Mouse (Mus musculus) lung, embryonic 15.5 days (tissue): ENCODE measurements around the gene Rpl28. TPM values are rescaled to one million over a fixed set of nuclear protein-coding genes. Genes with fewer than 3 reads are reported as not detected.
"Not testable (repeated sequence)": the region's sequence is repeated elsewhere in the genome, so short reads cannot be mapped to it uniquely, and the experiment has no call there.

Source experiments
- ATAC-seq: fragments of 200-750 bp; cut with Nextera tagmentation; 2 replicates; pipeline ENCODE4 v1.8.0; 2017; ENCODE audit warnings: moderate number of reproducible peaks, borderline replicate concordance; ENCODE audit not compliant: low FRiP score, low TSS enrichment; ENCODE audit errors: extremely low read depth
- H3K27ac ChIP-seq: fragments of 300-500 bp; sonication (generic); 2 replicates; pipeline ENCODE4 v1.5.1; 2015; ENCODE audit warnings: moderate library complexity, mild to moderate bottlenecking, inconsistent platforms
- H3K27me3 ChIP-seq: fragments of 300-500 bp; sonication (generic); 2 replicates; pipeline ENCODE4 v1.6.1; 2015; ENCODE audit warnings: inconsistent platforms
- H3K36me3 ChIP-seq: fragments of 300-500 bp; sonication (generic); 2 replicates; pipeline ENCODE4 v1.6.1; 2015; ENCODE audit warnings: inconsistent platforms
- H3K4me1 ChIP-seq: fragments of 300-500 bp; sonication (generic); 2 replicates; pipeline ENCODE4 v1.6.1; 2015; ENCODE audit warnings: inconsistent platforms
- H3K4me2 ChIP-seq: fragments of 300-500 bp; sonication (generic); 2 replicates; pipeline ENCODE4 v1.6.1; 2015; ENCODE audit warnings: inconsistent platforms, mild to moderate bottlenecking, moderate library complexity
- H3K4me3 ChIP-seq: fragments of 300-500 bp; sonication (generic); 2 replicates; pipeline ENCODE4 v1.5.1; 2015; ENCODE audit warnings: mild to moderate bottlenecking, inconsistent platforms
- H3K9ac ChIP-seq: fragments of 300-500 bp; sonication (generic); 2 replicates; pipeline ENCODE4 v1.6.1; 2015; ENCODE audit warnings: inconsistent platforms
- H3K9me3 ChIP-seq: fragments of 300-500 bp; sonication (generic); 2 replicates; pipeline ENCODE4 v1.6.1; 2016; ENCODE audit warnings: inconsistent platforms
- WGBS: fragments of 180-500 bp; shearing (Covaris S2); methylation state at CpG from one replicate; pipeline ENCODE4 v1.1.7; 2015; 5-methylcytosine and 5-hydroxymethylcytosine counted together
- polyA plus RNA-seq: library from polyadenylated mRNA; unstranded; fragments of >200 nt; fragmentation: Nextera tagmentation; extraction: Ambion mirVana; gene quantifications from 2 replicates; pipeline ENCODE4 v1.2.1, GENCODE M21; 2015

The Rpl28 gene
- polyA plus RNA-seq, 1 experiment from 2014 or later, result 314 TPM

GRCm38 (mm10) chr7:4816559-4816958 is 23.9 kb downstream of the Rpl28 start:
- peaks cover 10% of the 10 kb centered on the region for H3K4me1 ChIP-seq
- H3K9ac ChIP-seq, result no peak overlapping the region
- no peaks in the 10 kb centered on the region for H3K9me3 ChIP-seq
- no peak overlapping the region for H3K4me3 ChIP-seq
- H3K36me3 ChIP-seq, result no peaks in the 10 kb centered on the region
- H3K27ac ChIP-seq, result no peak overlapping the region
- no peak overlapping the region for H3K4me2 ChIP-seq
- ATAC-seq, result no peak
- no peaks in the 10 kb centered on the region for H3K27me3 ChIP-seq

DNA sequence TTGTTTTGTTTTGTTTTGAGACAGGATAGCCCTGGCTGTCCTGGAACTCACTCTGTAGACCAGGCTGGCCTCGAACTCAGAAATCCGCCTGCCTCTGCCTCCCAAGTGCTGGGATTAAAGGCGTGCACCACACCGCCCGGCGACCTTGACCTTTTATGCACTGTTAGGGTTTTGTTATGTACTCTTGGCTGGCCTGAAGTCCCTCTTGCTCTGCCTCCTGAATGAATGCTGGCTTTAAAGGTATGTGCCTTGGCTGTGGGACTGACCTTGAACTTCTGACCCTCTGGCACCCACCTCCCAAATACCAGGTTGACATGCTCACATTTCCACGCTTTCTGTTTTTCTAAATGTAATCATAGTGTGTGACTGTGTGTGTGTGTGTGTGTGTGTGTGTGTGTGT is 28.3 kb downstream of the Rpl28 start:
- H3K27me3 ChIP-seq, H3K4me3 ChIP-seq, H3K4me2 ChIP-seq, H3K36me3 ChIP-seq, H3K9ac ChIP-seq, ATAC-seq, H3K9me3 ChIP-seq: not testable (repeated sequence)
- 0 out of 2 replicates have a peak overlapping the region, but pooled peaks have one; percentile 83 for H3K27ac ChIP-seq
- 80% methylated on average over 7 of the region's 7 CpGs for WGBS
- H3K4me1 ChIP-seq, result peaks cover 12% of the 10 kb centered on the region; the same call in 1 of the 2 replicates

GRCm38 (mm10) chr7:4821690-4822089 is 29.0 kb downstream of the Rpl28 start:
- ATAC-seq, result no peak
- Histone ChIP-seq H3K4me1 (peaks cover 12% of the 10 kb centered on the region; the same call in 1 of the 2 replicates), H3K27me3 (no peaks in the 10 kb centered on the region), H3K9me3 (no peaks in the 10 kb centered on the region), H3K4me3 (no peak overlapping the region), H3K4me2 (no peak overlapping the region), H3K9ac (no peak overlapping the region), H3K36me3 (no peaks in the 10 kb centered on the region), H3K27ac (peak overlapping the region; percentile 83)
- 63% methylated on average over 4 of the region's 4 CpGs for WGBS

- peak overlapping the region; percentile 83 for H3K27ac ChIP-seq
- H3K9ac ChIP-seq, result no peak overlapping the region
- H3K4me2 ChIP-seq, result no peak overlapping the region
- WGBS, result 40% methylated on average over 6 of the region's 6 CpGs
- ATAC-seq, result peak; percentile 32; the same call in 1 of the 2 replicates
- no peaks in the 10 kb centered on the region for H3K36me3 ChIP-seq
- H3K9me3 ChIP-seq, result no peaks in the 10 kb centered on the region
- H3K4me1 ChIP-seq, result peaks cover 12% of the 10 kb centered on the region; the same call in 1 of the 2 replicates
- no peaks in the 10 kb centered on the region for H3K27me3 ChIP-seq
- no peak overlapping the region for H3K4me3 ChIP-seq
Observed at GRCm38 (mm10) chr7:4822162-4822907, 29.7 kb downstream of the Rpl28 start.

DNA sequence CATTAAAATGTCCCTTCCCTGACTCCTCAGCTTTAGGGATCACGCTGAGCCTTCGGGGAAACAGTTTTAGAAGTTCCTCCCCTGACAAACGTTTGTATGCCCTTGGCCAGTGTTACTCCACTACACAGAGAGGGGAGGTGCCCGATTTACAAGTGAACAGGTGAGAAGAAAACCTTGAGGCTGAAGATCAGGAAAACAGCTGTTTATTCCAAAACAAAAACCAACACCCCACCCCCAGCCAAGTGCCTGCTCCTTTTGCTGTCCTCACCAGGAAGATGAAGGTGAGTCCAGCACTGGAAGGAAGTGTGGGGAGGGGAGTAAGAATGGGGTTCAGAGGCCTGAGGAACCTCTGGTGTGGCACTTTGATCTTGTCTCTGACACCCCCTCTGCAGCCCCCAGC is 32.7 kb downstream of the Rpl28 start:
- Histone ChIP-seq H3K4me3 (no peak overlapping the region), H3K36me3 (no peaks in the 10 kb centered on the region), H3K4me1 (peaks cover 12% of the 10 kb centered on the region; the same call in 1 of the 2 replicates), H3K9ac (no peak overlapping the region), H3K4me2 (no peak overlapping the region), H3K9me3 (no peaks in the 10 kb centered on the region), H3K27me3 (0 out of 2 replicates have a peak, but pooled peaks cover 7% of the 10 kb centered on the region), H3K27ac (peak overlapping the region; percentile 58; the same call in 1 of the 2 replicates)
- no peak for ATAC-seq
- 41% methylated on average over 4 of the region's 4 CpGs for WGBS

DNA sequence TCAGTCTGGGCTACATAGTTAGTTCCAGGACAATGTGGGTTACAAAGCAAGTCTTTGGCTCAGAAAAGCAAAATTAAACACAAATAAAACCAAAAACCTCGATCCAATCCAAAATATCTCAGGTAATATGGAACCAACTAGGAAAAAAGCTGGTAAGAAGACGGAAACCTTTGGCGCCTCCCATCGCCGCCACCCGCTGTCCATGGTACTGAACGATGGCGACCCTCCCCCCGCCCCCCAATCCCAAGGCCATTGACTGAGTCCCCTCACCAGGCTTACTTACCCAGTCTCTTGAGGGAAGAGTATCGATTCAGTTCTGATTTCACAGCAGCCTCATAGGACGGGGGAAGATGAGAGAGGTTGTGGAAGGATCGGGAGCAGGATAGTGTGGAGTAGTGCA is 37.8 kb downstream of the Rpl28 start:
- H3K27ac ChIP-seq, result no peak overlapping the region
- H3K4me1 ChIP-seq, result no peaks in the 10 kb centered on the region; the same call in 1 of the 2 replicates
- H3K27me3 ChIP-seq, result peaks cover 36% of the 10 kb centered on the region
- no peak for ATAC-seq
- no peak overlapping the region for H3K9ac ChIP-seq
- H3K9me3 ChIP-seq, result no peaks in the 10 kb centered on the region
- H3K4me3 ChIP-seq, result no peak overlapping the region
- WGBS, result 8% methylated on average over 12 of the region's 12 CpGs
- no peak overlapping the region for H3K4me2 ChIP-seq
- no peaks in the 10 kb centered on the region for H3K36me3 ChIP-seq

GRCm38 (mm10) chr7:4835631-4836327 is 43.1 kb downstream of the Rpl28 start:
- WGBS, result 3% methylated on average over 34 of the region's 34 CpGs
- H3K9me3 ChIP-seq, result no peaks in the 10 kb centered on the region
- H3K27ac ChIP-seq, result peak overlapping the region; percentile 80
- H3K9ac ChIP-seq, result peak overlapping the region; percentile 60
- H3K36me3 ChIP-seq, result no peaks in the 10 kb centered on the region
- peaks cover 50% of the 10 kb centered on the region for H3K27me3 ChIP-seq
- peak overlapping the region; percentile 82 for H3K4me2 ChIP-seq
- H3K4me3 ChIP-seq, result peak overlapping the region; percentile 46
- H3K4me1 ChIP-seq, result peaks cover 15% of the 10 kb centered on the region
- ATAC-seq, result peak; percentile 4; the same call in 1 of the 2 replicates

- H3K27me3 ChIP-seq, result peaks cover 46% of the 10 kb centered on the region
- peak overlapping the region; percentile 82 for H3K4me2 ChIP-seq
- peak overlapping the region; percentile 60 for H3K9ac ChIP-seq
- peak; percentile 83 for ATAC-seq
- H3K27ac ChIP-seq, result peak overlapping the region; percentile 80
- H3K4me1 ChIP-seq, result peaks cover 15% of the 10 kb centered on the region
- WGBS, result 1% methylated on average over 51 of the region's 51 CpGs
- no peaks in the 10 kb centered on the region for H3K9me3 ChIP-seq
- H3K36me3 ChIP-seq, result no peaks in the 10 kb centered on the region
- H3K4me3 ChIP-seq, result peak overlapping the region; percentile 46
Observed at GRCm38 (mm10) chr7:4836351-4836792, 43.7 kb downstream of the Rpl28 start.

- H3K27me3 ChIP-seq, result peaks cover 57% of the 10 kb centered on the region
- H3K36me3 ChIP-seq, result no peaks in the 10 kb centered on the region
- WGBS, result 0% methylated on average over 1 of the region's 1 CpGs
Observed at GRCm38 (mm10) chr7:4837639-4838038, 45.0 kb downstream of the Rpl28 start.

GRCm38 (mm10) chr7:4842077-4842476 is 49.4 kb downstream of the Rpl28 start:
- Histone ChIP-seq H3K9me3 (no peaks in the 10 kb centered on the region), H3K4me3 (no peak overlapping the region), H3K27ac (no peak overlapping the region), H3K36me3 (no peaks in the 10 kb centered on the region), H3K4me1 (peaks cover 24% of the 10 kb centered on the region), H3K27me3 (peaks cover 54% of the 10 kb centered on the region), H3K9ac (no peak overlapping the region), H3K4me2 (no peak overlapping the region)
- WGBS, result 46% methylated on average over 5 of the region's 5 CpGs
- ATAC-seq, result no peak

More at GRCm38 (mm10) chr7:4837639-4838038, 45.0 kb downstream of the Rpl28 start:
- Histone ChIP-seq H3K4me1 (peaks cover 18% of the 10 kb centered on the region), H3K9me3 (no peaks in the 10 kb centered on the region), H3K27ac (peak overlapping the region; percentile 33; the same call in 1 of the 2 replicates), H3K9ac (no peak overlapping the region), H3K4me2 (no peak overlapping the region), H3K4me3 (no peak overlapping the region)
- no peak for ATAC-seq

DNA sequence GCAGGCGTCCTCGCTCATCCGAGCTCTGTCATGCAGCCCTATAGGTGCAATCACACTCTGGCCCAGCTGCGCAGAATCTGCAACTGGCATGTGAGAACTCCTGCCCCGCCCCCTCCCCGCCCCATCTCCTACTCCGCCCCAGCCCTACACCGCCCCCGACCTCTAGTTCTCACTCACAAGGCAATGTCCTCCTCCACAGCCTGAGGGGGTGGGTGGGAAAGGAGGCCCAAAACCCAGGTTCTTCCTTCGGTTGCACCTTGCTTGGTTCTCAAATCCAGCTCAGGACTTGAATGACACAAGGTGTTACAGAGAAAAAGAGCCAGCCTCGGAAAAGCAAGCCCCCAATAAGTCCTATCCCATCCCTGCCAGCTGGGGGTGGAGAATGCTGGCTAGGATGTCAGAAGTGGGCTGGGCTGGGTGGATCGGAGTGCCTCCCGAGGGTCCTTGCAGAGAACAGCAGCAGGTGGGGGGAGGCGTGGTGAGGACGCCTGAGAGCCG is 50.0 kb downstream of the Rpl28 start:
- Histone ChIP-seq H3K9ac (no peak overlapping the region), H3K9me3 (no peaks in the 10 kb centered on the region), H3K4me2 (peak overlapping the region; percentile 80), H3K4me3 (0 out of 2 replicates have a peak overlapping the region, but pooled peaks have one; percentile 6), H3K36me3 (no peaks in the 10 kb centered on the region), H3K27ac (no peak overlapping the region), H3K4me1 (peaks cover 22% of the 10 kb centered on the region), H3K27me3 (peaks cover 49% of the 10 kb centered on the region)
- WGBS, result 1% methylated on average over 16 of the region's 16 CpGs
- no peak for ATAC-seq
